Mouse (Mus musculus) cortical plate, adult 2 months (tissue): ENCODE measurements around the gene Prdm8. TPM values are rescaled to one million over a fixed set of nuclear protein-coding genes. Genes with fewer than 3 reads are reported as not detected.

Experiments
- H3K27ac ChIP-seq: fragments of 200-500 bp; 2 replicates; pipeline ENCODE4 v1.5.1; 2012; ENCODE audit warnings: low read length, control low read depth, inconsistent platforms; ENCODE audit not compliant: insufficient read depth
- H3K4me1 ChIP-seq: fragments of 200-500 bp; 2 replicates; pipeline ENCODE4 v1.6.1; 2011; ENCODE audit warnings: low read length; ENCODE audit not compliant: control insufficient read depth, insufficient read depth
- H3K4me3 ChIP-seq: fragments of 200-500 bp; 2 replicates; pipeline ENCODE4 v1.5.1; 2011; ENCODE audit warnings: mild to moderate bottlenecking, low read length, control low read depth; ENCODE audit not compliant: insufficient read depth
- CTCF ChIP-seq: fragments of 200-500 bp; IDR thresholded peaks from 2 replicates; pipeline ENCODE4 v1.5.1; 2011; ENCODE audit warnings: mild to moderate bottlenecking, control low read depth, low read length; ENCODE audit not compliant: insufficient read depth; ENCODE audit errors: extremely low read depth
- POLR2A ChIP-seq: fragments of 200-500 bp; IDR thresholded peaks from 2 replicates; pipeline ENCODE4 v1.6.1; 2011; ENCODE audit warnings: mild to moderate bottlenecking, low read length, control low read depth; ENCODE audit not compliant: insufficient read depth; ENCODE audit errors: extremely low read depth
- polyA plus RNA-seq: library from polyadenylated mRNA; depleted of rRNA; stranded (reverse); fragments of >200 nt; gene quantifications from 2 replicates; pipeline ENCODE4 v1.2.3, GENCODE M21; 2012; rRNA removed

Prdm8 gene
- polyA plus RNA-seq, 1 experiment, result 19.9 TPM

- Histone ChIP-seq H3K4me3 (no peak overlapping the region), H3K4me1 (no peaks in the 10 kb centered on the region), H3K27ac (no peak overlapping the region)
- TF ChIP-seq POLR2A (no peak), CTCF (no peak)
Measured at GRCm38 (mm10) chr5:98201606-98202005, 34.6 kb downstream of the Prdm8 start.

- no peak overlapping the region for H3K4me3 ChIP-seq
- H3K4me1 ChIP-seq, result no peaks in the 10 kb centered on the region
- TF ChIP-seq POLR2A (no peak), CTCF (no peak)
- no peak overlapping the region for H3K27ac ChIP-seq
Measured at GRCm38 (mm10) chr5:98202996-98203395, 36.0 kb downstream of the Prdm8 start.

GRCm38 (mm10) chr5:98212501-98212900 lies 45.5 kb downstream of the Prdm8 start:
- Histone ChIP-seq H3K4me1 (no peaks in the 10 kb centered on the region), H3K27ac (no peak overlapping the region), H3K4me3 (no peak overlapping the region)
- TF ChIP-seq POLR2A (no peak), CTCF (no peak)

- H3K4me1 ChIP-seq, result no peaks in the 10 kb centered on the region
- H3K4me3 ChIP-seq, result no peak overlapping the region
- TF ChIP-seq POLR2A (no peak), CTCF (no peak)
- no peak overlapping the region for H3K27ac ChIP-seq
Measured at GRCm38 (mm10) chr5:98221956-98222355, 55.0 kb downstream of the Prdm8 start.

- Histone ChIP-seq H3K4me3 (no peak overlapping the region), H3K27ac (no peak overlapping the region), H3K4me1 (no peaks in the 10 kb centered on the region)
- TF ChIP-seq CTCF (no peak), POLR2A (no peak)
Measured at GRCm38 (mm10) chr5:98226710-98227109, 59.7 kb downstream of the Prdm8 start.

- Histone ChIP-seq H3K4me1 (no peaks in the 10 kb centered on the region), H3K27ac (no peak overlapping the region), H3K4me3 (no peak overlapping the region)
- TF ChIP-seq POLR2A, result no peak
- no peak for TF ChIP-seq CTCF
Measured at GRCm38 (mm10) chr5:98229456-98229855, 62.5 kb downstream of the Prdm8 start.

- TF ChIP-seq POLR2A (no peak), CTCF (no peak)
- Histone ChIP-seq H3K4me1 (no peaks in the 10 kb centered on the region), H3K4me3 (no peak overlapping the region), H3K27ac (no peak overlapping the region)
Measured at GRCm38 (mm10) chr5:98238466-98238865, 71.5 kb downstream of the Prdm8 start.

Other genes starting within 250 kb of the Prdm8 start
- 0.63 and 1.0 TPM in 2 replicates for gene Antxr2, start 136.2 kb upstream of the Prdm8 start, polyA plus RNA-seq
- 2.1 and 2.9 TPM in 2 replicates for gene Fgf5, start 87.0 kb downstream of the Prdm8 start, polyA plus RNA-seq
- 0.69 and 0.70 TPM in 2 replicates for gene Cfap299, start 162.1 kb downstream of the Prdm8 start, polyA plus RNA-seq